Mouse (Mus musculus) mouse trophoblast stem cell (cell line): Measurements from ENCODE around the gene Hspa8.
"Not testable (repeated sequence)": the region's sequence is repeated elsewhere in the genome, so short reads cannot be mapped to it uniquely, and the experiment has no call there.

Source experiments
- in situ Hi-C, 2 experiments: fragments of 300-500 bp; cut with MseI, MboI; formaldehyde crosslinking; loops; 2 replicates in 1 of 2; 3 replicates in 1 of 2; pipeline ENCODE4 v1.15.1; 2025

The Hspa8 gene

GRCm38 (mm10) chr9:40800675-40801612 lies at the start of gene Hspa8:
TSS of gene Hspa8 (plus strand) at chr9:40800984.
- in situ Hi-C loops, result no loop called here

- in situ Hi-C loops, result loop anchor here in 1 of 2 experiments (5.0 kb wide), 1 partner anchor 114 kb away; no protein-coding TSS in a partner anchor
Observed at GRCm38 (mm10) chr9:40751749-40752148, 49.0 kb upstream of the Hspa8 start.

DNA sequence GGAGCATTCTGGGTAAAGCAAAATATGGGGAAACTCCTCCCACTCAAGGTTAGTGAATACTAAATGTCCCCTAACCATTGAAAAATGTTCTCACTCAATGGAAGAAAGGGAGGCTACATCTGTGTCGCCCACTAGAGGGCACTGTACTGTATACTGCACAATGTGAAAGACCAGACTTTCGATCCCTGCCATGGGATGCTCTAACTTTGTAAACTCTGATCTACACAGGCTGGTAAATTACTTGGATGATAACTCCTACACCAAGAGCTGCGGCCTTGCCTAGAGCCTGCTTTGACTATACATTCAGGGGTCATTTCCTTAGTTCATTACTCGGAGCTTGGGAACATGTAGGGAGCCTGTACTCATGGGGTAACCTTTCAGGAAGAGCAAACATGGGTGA lies 44.4 kb upstream of the Hspa8 start:
- in situ Hi-C loops, result no loop called here

DNA sequence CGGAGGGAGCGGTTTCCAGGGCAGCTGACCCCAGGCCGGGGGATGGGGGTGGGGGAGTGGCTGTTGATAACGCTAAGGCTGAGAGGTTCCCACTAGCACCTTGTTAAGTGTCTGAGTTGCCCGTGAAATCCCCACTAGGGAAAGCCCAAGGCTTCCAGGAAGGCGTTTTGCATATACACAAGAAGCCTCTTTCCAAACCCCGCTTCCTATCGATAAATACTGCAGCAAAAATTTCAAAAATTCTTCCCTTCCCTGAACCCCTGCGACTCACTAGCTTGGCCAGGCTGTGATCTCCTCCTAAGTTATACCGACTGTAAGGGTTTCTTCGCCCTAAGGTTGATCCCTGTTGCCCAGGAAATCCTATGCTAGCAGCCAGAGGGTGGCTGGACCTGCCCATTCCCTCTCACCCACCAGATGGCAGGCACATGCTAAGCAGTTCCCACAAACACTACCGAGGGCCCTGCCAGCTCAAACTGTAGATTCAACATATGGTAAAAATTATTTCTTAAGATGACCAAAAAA lies 43.6 kb upstream of the Hspa8 start:
- in situ Hi-C loops, result no loop called here

DNA sequence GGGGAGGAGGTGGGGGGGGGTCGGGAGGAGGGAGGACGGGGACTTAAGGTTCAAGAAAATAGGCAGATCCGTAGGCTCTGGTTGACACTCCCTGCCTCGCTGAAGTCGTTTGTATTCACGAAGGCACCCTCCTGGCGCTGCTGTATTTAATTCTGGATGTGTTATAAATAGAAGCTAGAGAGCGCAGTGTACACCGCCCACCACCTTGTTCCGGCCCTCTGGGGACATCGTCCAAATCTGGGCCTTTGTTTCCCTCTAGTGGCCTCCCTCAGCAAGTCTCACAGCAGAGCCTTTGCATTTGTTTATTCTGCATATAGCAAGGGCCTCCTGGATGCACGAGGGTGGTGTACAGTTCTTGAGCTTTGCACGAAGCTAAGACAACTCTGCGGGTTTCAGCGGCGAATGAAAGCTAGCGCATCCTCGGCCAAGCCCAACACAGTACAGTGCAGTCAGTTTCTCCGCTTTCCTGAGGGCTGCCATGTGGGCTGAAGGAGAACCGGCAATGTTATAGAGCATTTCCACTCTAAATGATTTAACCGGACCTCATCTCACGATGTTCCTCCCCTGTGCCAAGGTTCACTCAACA lies 43.0 kb upstream of the Hspa8 start:
- in situ Hi-C loops, result no loop called here

GRCm38 (mm10) chr9:40762354-40762753 lies 38.4 kb upstream of the Hspa8 start:
- in situ Hi-C loops, result no loop called here

DNA sequence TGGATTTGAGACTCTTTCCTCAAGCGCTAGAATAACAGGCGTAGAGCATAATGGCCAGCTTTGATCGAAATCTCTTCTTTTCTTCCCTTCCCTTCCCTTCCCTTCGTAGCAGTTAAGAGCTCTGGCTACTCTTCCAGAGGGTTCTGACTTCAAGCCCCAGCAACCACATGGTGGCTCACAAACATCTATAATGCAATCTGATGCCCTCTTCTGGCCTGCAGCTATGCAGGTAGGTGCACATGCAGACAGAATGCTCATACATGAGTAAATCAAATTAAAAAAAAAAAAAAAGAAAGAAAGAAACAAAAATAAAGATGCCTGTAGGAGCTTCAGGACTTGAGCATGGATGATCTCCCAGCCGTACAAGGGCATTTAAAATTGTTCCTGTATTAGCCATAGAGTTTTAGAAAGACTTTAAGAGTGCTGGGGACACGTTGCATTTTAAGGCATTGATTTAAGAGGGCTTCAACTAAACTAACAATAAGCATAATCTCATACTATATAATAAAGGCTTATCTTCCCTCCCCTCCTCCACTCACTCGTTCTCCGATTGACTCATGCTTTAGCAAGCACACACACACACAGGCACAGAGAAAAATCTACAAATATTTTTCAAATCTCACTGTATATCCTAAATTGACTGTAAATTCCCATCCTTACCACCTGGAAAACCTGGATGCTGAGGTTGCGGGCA lies 35.8 kb upstream of the Hspa8 start:
- in situ Hi-C loops, result no loop called here

GRCm38 (mm10) chr9:40765581-40765940 lies 35.2 kb upstream of the Hspa8 start:
- in situ Hi-C loops, result no loop called here

- in situ Hi-C loops, result no loop called here
Observed at GRCm38 (mm10) chr9:40766058-40766605, 34.7 kb upstream of the Hspa8 start.

DNA sequence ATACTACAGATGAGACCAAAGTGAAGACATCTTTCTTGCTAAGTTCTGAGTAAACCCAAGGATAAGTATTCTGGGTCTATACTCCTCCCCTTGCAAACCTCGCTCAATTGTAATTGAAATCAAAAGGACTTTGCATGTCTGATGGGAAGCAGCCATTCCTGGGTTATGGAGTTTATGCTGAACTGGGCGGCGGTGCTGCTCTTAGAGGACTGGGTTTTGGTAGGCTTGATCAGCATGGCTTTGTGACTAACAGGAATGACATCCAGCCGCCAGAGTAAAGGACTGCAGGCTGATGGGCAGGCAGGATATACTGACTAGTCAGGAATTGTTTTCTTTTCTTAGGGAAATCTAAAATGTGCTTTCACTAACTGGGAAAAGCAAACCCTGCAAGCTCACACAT lies 32.8 kb upstream of the Hspa8 start:
- in situ Hi-C loops, result no loop called here

GRCm38 (mm10) chr9:40772246-40772645 lies 28.5 kb upstream of the Hspa8 start:
- in situ Hi-C loops, result no loop called here

DNA sequence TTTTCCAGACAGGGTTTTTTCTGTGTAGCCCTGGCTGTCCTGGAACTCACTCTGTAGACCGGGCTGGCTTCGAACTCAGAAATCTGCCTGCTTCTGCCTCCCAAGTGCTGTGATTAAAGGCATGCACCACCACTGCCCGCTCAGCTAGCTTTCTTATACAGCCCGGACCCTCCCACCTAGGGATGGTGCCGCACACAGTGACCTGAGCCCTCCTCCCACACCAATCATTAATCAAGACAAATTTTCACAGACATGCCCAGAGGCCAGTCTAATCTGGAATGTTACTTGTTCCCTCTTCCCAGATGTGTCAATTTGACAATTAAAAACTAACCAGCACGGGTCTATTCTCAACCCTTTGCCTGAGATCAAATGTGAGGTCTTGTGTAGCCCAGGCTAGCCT lies 27.6 kb upstream of the Hspa8 start:
- in situ Hi-C loops, result not testable (repeated sequence)

- in situ Hi-C loops, result no loop called here
Observed at GRCm38 (mm10) chr9:40773869-40774268, 26.9 kb upstream of the Hspa8 start.

DNA sequence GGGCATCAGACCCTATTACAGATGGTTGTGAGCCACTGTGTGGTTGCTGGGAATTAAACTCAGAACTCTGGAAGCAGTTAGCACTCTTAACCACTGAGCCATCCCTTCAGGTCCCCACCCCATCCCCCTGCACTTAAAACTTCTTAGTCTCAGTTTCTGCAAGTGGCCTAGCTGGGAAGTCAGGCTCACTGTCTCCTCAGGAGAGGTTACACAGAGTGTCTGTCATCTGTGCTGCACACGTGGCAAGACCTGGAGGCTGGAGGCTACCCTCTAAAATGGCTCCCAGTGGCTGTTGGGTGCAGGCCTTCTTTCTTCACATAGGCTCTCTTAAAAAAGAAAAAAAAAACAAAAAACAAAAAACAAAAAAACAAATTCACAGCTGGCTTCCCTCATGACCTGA lies 24.7 kb upstream of the Hspa8 start:
- in situ Hi-C loops, result no loop called here

GRCm38 (mm10) chr9:40776459-40777248 lies 24.1 kb upstream of the Hspa8 start:
- in situ Hi-C loops, result no loop called here

DNA sequence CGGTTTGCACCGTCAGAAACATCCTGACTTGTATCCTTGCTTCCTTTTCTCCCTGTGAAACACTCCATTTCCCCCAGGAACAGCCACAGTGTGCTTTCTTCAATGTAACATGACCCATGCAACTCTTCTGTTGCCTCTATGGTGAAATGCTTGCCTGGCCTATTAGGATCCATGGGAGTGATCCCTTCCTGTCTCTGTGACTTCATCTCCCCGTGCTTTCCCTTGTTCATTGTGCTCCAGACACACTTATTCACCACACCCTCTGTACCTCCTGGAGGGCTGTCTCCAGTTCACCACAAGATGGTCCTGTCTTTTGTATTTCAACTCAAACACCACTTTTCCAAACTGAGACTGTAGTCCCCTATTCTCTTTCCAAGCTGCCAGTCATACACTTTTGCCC lies 20.7 kb upstream of the Hspa8 start:
- in situ Hi-C loops, result no loop called here

DNA sequence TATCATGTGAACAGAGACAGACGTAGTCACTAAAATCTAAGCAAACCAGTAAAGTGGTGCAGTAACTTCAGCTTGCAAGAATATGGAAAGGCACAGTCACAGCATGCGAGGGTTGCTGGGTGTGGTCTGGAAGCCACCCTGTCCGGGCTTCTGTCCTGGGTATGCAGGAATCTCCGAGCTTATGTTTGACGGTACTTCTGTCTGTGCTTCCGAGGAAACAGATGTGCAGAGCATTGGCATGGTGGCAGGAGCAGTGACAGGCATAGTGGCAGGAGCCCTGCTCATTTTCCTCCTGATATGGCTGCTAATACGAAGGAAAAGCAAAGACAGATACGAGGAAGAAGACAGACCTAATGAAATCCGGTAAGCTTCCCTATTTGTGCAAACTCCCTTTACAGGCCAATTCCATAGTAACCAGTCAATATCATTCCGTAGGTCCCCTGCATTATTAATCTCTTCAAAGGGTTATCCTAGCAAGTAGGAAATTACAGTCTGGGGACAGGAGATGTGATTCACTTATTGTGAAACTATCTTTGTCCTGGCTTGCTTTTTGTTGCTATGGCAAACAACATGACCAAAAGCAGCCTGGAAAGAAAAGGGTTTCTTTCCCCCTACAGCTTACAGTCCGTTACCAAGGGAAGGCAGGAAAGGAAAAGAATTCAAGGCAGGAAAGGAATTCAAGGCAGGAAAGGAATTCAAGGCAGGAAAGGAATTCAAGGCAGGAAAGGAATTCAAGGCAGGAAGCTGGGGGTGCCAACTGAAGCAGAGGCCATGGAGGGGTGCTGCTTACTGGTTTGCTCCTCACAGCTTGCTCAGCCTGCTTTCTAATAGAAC lies 19.7 kb upstream of the Hspa8 start:
- in situ Hi-C loops, result no loop called here

- in situ Hi-C loops, result no loop called here
Observed at GRCm38 (mm10) chr9:40781726-40782581, 18.8 kb upstream of the Hspa8 start.

DNA sequence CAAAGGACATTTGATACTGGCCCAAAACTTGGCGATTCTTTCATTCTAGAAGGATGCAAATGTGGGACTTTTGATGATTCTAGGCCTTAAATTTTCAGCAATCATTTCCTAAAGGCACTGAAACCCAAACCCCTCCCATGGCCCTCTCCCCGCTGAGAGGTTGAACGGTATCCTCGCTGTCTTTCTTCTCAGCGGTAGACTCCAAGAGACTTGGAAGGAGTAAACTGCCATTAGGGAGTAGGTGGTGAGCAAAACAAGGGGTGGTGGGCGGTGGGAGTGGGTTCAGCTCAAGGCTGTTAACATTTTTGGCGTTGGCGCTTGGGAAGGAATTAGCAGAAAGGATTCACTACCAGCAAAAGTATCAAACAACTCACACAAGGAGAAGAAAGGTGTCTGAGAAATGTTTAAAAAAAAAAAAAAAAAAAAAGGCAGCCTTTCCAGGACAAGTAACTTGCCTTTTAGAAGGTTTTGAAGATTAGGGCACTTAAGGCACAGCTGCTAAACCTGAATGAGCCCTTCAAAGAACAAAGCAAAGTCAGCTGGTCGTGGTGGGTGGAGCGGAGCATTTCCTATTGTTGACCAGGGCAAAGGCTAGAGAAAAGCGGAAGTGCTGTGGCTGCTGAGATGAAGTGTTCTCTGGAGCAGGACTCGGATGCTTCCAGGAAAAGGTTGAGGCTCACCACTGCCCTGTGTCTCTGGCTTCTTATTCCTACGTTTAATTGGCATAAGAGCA lies 17.0 kb upstream of the Hspa8 start:
- in situ Hi-C loops, result no loop called here
